Mouse (Mus musculus) ES-E14 (cell line): Measurements from ENCODE around the gene Llgl2. TPM values are rescaled to one million over a fixed set of nuclear protein-coding genes. Genes with fewer than 3 reads are reported as not detected.

Experiments
- DNase-seq: peaks from one replicate; pipeline ENCODE4 v3.0.0-alpha.2; 2013; ENCODE audit warnings: low read depth, low spot score
- H3K27ac ChIP-seq: 2 replicates; pipeline ENCODE4 v1.5.1; 2012; ENCODE audit warnings: low read depth, mild to moderate bottlenecking, low read length, moderate library complexity, mixed read lengths; ENCODE audit not compliant: poor library complexity, insufficient read depth, severe bottlenecking
- H3K36me3 ChIP-seq: 2 replicates; pipeline ENCODE4 v1.6.1; 2012; ENCODE audit warnings: mild to moderate bottlenecking, low read length, moderate library complexity, mixed read lengths; ENCODE audit not compliant: control insufficient read depth, poor library complexity, insufficient read depth, severe bottlenecking
- H3K4me1 ChIP-seq, 2 experiments: fragments of 150-350 bp in 1 of 2; sonication (generic) in 1 of 2; 2 replicates each; pipeline ENCODE4 v1.6.1; 2012; ENCODE audit warnings: low read length in 2 of 2, mild to moderate bottlenecking in 1 of 2, mixed read lengths in 1 of 2; ENCODE audit not compliant: control insufficient read depth in 2 of 2, insufficient read depth in 2 of 2, poor library complexity in 1 of 2
- H3K4me3 ChIP-seq, 2 experiments: fragments of 150-350 bp in 1 of 2; sonication (generic) in 1 of 2; 2 replicates each; pipeline ENCODE4 v1.5.1; 2012; ENCODE audit warnings: low read length in 2 of 2, low read depth in 1 of 2, mild to moderate bottlenecking in 1 of 2, mixed read lengths in 1 of 2; ENCODE audit not compliant: insufficient read depth in 1 of 2, poor library complexity in 1 of 2, severe bottlenecking in 1 of 2
- H3K9ac ChIP-seq: 2 replicates; pipeline ENCODE4 v1.6.1; 2012; ENCODE audit warnings: low read depth, mild to moderate bottlenecking, low read length, mixed read lengths; ENCODE audit not compliant: poor library complexity, insufficient read depth, severe bottlenecking
- H3K9me3 ChIP-seq: fragments of 150-350 bp; sonication (generic); 2 replicates; pipeline ENCODE4 v1.6.1; 2012; ENCODE audit warnings: low read depth, mild to moderate bottlenecking, low read length; ENCODE audit not compliant: control insufficient read depth, insufficient read depth
- CHD2 ChIP-seq: IDR thresholded peaks from 2 replicates; pipeline ENCODE4 v1.6.1; 2014; ENCODE audit warnings: mild to moderate bottlenecking, low read depth, low read length, inconsistent platforms
- HCFC1 ChIP-seq: IDR thresholded peaks from 2 replicates; pipeline ENCODE4 v1.6.1; 2012; ENCODE audit warnings: low read length, inconsistent platforms, borderline replicate concordance; ENCODE audit not compliant: insufficient read depth
- MAFK ChIP-seq: IDR thresholded peaks from 2 replicates; pipeline ENCODE4 v1.6.1; 2014; ENCODE audit warnings: mild to moderate bottlenecking, low read depth, low read length, inconsistent platforms; ENCODE audit not compliant: insufficient read depth
- ZC3H11A ChIP-seq: IDR thresholded peaks from 2 replicates; pipeline ENCODE4 v1.6.1; 2012; ENCODE audit warnings: low read depth, mild to moderate bottlenecking, inconsistent platforms, low read length, borderline replicate concordance
- ZNF384 ChIP-seq: IDR thresholded peaks from 2 replicates; pipeline ENCODE4 v1.6.1; 2012; ENCODE audit warnings: low read depth, low read length, inconsistent platforms
- in situ Hi-C, 2 experiments: fragments of 600-800 bp; cut with MboI; formaldehyde crosslinking; loops; one replicate each; pipeline ENCODE4 v1.15.1; 2025; ENCODE audit warnings: low sequenced_read_pairs in 2 of 2, inconsistent platforms in 1 of 2; ENCODE audit not compliant: unreplicated experiment in 2 of 2
- total RNA-seq: library from RNA; depleted of rRNA; stranded (reverse); fragments of 300-350 nt; gene quantifications from 2 replicates; pipeline ENCODE4 v1.2.3, GENCODE M21; 2012; rRNA removed

The Llgl2 gene
- total RNA-seq, 1 experiment: 145 TPM

DNA sequence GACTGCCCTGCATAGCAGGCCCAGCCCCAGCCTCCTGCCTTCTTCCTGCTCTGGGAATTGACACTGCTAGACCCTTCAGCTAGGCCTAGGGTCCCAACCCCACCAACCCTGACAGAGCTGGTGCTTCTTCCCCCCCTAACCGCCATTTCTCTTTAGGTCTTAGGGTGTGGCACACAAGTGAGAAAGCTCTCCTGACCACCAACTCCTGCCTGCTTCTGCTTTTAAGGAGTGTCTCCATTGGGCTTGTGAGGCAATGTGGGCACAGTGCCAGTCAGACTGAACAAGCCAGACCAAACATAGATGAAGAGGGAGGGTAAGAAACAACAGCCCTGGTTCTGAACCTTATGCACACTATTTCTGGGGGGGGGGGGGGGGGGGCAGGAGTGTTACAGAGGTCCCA, 79.0 kb downstream of the Llgl2 start:
- no peak for TF ChIP-seq HCFC1
- TF ChIP-seq ZC3H11A: no peak
- TF ChIP-seq MAFK: no peak
- no peak for TF ChIP-seq ZNF384
- no peak for TF ChIP-seq CHD2
- H3K27ac ChIP-seq: no peak overlapping the region

DNA sequence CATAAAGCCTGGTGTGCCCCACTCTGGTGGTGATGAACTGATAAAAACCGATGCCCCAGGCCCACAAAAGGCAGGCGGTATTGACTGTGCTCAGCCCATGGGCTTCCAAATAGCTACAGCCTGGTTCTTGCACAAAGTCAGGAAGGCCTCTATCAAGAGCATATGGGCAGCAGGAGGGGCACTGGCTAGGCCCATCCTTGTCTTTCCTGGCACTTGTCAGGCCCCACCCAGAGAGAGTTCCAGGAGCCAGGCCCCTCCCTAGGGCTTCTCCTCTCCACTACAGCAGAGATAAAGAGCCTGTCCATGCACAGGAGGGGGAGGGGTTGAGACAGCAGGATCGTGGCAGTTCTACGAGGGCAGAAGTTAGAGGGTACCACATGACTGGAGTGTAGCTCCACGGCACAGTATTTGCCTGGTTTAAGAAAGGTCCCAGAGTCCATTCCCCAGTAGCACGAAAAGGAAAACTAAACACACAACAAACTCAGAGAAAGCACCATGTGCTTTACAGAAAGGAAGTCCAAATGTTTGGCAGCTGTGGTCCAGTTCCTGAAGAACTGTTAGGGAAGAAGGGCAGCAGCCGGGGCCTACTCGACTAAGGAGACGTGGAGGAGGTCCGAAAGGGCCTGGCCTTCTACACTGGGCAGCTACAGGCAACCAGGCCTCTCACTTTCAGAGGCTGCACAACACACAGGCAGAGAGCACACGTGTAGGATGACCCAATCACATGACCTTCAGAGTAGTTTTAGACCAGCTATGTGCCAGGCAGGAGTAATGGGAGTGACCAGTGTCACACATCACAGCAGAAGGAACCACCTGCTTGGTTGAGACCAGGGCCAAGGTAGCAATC, 79.8 kb downstream of the Llgl2 start:
- Histone ChIP-seq H3K9me3 (no peaks in the 10 kb centered on the region), H3K4me3 (no peak overlapping the region), H3K9ac (no peak overlapping the region), H3K4me1 (peaks cover 0 to 18% of the 10 kb centered on the region in 2 experiments; a peak in 2 of 4 replicates), H3K27ac (no peak overlapping the region), H3K36me3 (no peaks in the 10 kb centered on the region; the same call in 1 of the 2 replicates)
- TF ChIP-seq CHD2 (no peak), HCFC1 (no peak), MAFK (no peak), ZNF384 (no peak), ZC3H11A (no peak)
- in situ Hi-C loops: no loop called here
- DNase-seq: no peak

More for the DNA sequence above, 79.0 kb downstream of the Llgl2 start:
- no peaks in the 10 kb centered on the region; the same call in 1 of the 2 replicates for H3K36me3 ChIP-seq
- DNase-seq: no peak
- H3K4me1 ChIP-seq: peaks cover 0 to 18% of the 10 kb centered on the region in 2 experiments; a peak in 2 of 4 replicates
- in situ Hi-C loops: no loop called here
- no peaks in the 10 kb centered on the region for H3K9me3 ChIP-seq
- no peak overlapping the region for H3K4me3 ChIP-seq
- H3K9ac ChIP-seq: no peak overlapping the region

DNA sequence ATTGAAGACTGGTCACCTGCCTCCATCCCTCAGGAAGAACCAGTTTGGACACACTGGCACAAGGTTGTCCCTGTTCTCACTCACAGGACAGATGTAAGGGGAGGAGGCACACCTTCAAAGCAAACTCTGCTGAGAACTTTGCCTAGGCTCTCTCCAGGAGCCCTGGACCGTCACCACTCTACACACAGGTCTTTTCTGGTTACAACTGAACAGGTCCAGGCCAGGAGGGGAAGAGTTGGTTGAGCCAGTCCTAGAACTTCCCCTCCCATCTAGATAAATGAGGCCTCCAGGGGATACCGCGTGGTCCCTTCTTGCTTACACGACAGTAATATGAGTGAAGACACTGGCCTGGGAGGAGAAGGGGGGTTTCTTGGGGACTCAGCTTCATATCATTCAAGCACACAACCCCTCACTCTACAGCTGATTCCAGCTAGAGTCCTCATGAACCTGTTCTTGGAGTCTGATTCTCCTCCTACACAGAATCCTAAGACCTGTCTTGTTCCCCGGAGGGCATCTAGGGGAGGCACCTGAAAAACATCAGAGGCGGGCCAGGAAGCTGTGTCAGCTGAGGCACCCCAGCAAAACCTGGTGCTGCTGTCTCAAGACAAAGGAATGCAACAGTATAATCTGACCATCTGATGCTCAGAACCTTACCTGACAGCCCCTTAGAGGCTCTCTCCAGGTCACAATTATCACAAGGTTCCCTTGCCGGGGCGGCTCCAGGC, 80.5 kb downstream of the Llgl2 start:
- H3K9ac ChIP-seq: no peak overlapping the region
- no peaks in the 10 kb centered on the region for H3K9me3 ChIP-seq
- TF ChIP-seq HCFC1 (no peak), ZC3H11A (no peak), CHD2 (no peak), ZNF384 (no peak), MAFK (no peak)
- H3K4me1 ChIP-seq: peaks cover 0 to 18% of the 10 kb centered on the region in 2 experiments; a peak in 2 of 4 replicates
- no peak overlapping the region; the same call in 1 of the 2 replicates for H3K27ac ChIP-seq
- in situ Hi-C loops: no loop called here
- no peak overlapping the region for H3K4me3 ChIP-seq
- no peaks in the 10 kb centered on the region; the same call in 1 of the 2 replicates for H3K36me3 ChIP-seq
- DNase-seq: no peak

Other genes starting within 250 kb of the Llgl2 start
- 51.6 and 74.9 TPM in 2 replicates for gene Mrps7, start 220.1 kb upstream of the Llgl2 start, total RNA-seq
- gene Gga3, start 220.0 kb upstream of the Llgl2 start, total RNA-seq: 31.7 and 39.7 TPM in 2 replicates
- gene Mif4gd, start 211.1 kb upstream of the Llgl2 start, total RNA-seq: 63.8 and 85.6 TPM in 2 replicates
- gene Slc25a19, start 195.8 kb upstream of the Llgl2 start, total RNA-seq: 22.6 and 23.6 TPM in 2 replicates
- gene Grb2, start 115.5 kb upstream of the Llgl2 start, total RNA-seq: 16.3 and 24.4 TPM in 2 replicates
- 17.7 and 32.1 TPM in 2 replicates for gene Tmem94, start 58.6 kb upstream of the Llgl2 start, total RNA-seq
- 9.6 and 10.5 TPM in 2 replicates for gene Caskin2, start 10.4 kb upstream of the Llgl2 start, total RNA-seq
- gene Tsen54, start 9.3 kb upstream of the Llgl2 start, total RNA-seq: 63.6 and 64.4 TPM in 2 replicates
- gene Myo15b, start 34.4 kb downstream of the Llgl2 start, total RNA-seq: 4.6 and 7.7 TPM in 2 replicates
- gene Smim5, start 75.9 kb downstream of the Llgl2 start, total RNA-seq: 0.67 TPM in 1 of 2 replicates, not detected in the other
- gene Smim6, start 88.0 kb downstream of the Llgl2 start, total RNA-seq: 0.45 TPM in 1 of 2 replicates, not detected in the other
- gene Sap30bp, start 109.2 kb downstream of the Llgl2 start, total RNA-seq: 52.1 and 63.5 TPM in 2 replicates
- 28.0 and 40.8 TPM in 2 replicates for gene Recql5, start 109.4 kb downstream of the Llgl2 start, total RNA-seq
- 9.6 and 26.3 TPM in 2 replicates for gene Itgb4, start 150.7 kb downstream of the Llgl2 start, total RNA-seq
- gene Galk1, start 188.7 kb downstream of the Llgl2 start, total RNA-seq: 144 and 195 TPM in 2 replicates
- gene H3f3b, start 203.9 kb downstream of the Llgl2 start, total RNA-seq: 504 and 729 TPM in 2 replicates
- 32.5 and 39.6 TPM in 2 replicates for gene Unk, start 206.3 kb downstream of the Llgl2 start, total RNA-seq